Mouse (Mus musculus): ENCODE data around the gene Apopt1. TPM values are rescaled to one million over a fixed set of nuclear protein-coding genes. Genes with fewer than 3 reads are reported as not detected.
"Not testable (repeated sequence)": the region's sequence is repeated elsewhere in the genome, so short reads cannot be mapped to it uniquely, and the experiment has no call there.

The Apopt1 gene
- total RNA-seq, 2 experiments from 2014 or later, result 37.7 to 38.9 TPM

GRCm38 (mm10) chr12:111708181-111708580, 4.9 kb upstream of the Apopt1 start:
- no peak for DNase-seq

- no peak for DNase-seq
Measured at GRCm38 (mm10) chr12:111710091-111710490, 3.0 kb upstream of the Apopt1 start.

GRCm38 (mm10) chr12:111712476-111712875, 585 bp upstream of the Apopt1 start:
- DNase-seq, result peak; percentile 20

- not testable (repeated sequence) for DNase-seq
Measured at GRCm38 (mm10) chr12:111713880-111714279, 819 bp downstream of the Apopt1 start.

- no peak for DNase-seq
Measured at GRCm38 (mm10) chr12:111716505-111716904, 3.4 kb downstream of the Apopt1 start.

GRCm38 (mm10) chr12:111718656-111719055, 5.6 kb downstream of the Apopt1 start:
- DNase-seq, result peak; percentile 12

- peak; percentile 4 for DNase-seq
Measured at GRCm38 (mm10) chr12:111720222-111720621, 7.2 kb downstream of the Apopt1 start.

- DNase-seq, result peak; percentile 5
Measured at GRCm38 (mm10) chr12:111722654-111723053, 9.6 kb downstream of the Apopt1 start.

GRCm38 (mm10) chr12:111724638-111725337, 11.7 kb downstream of the Apopt1 start:
- peak; percentile 80 for DNase-seq

GRCm38 (mm10) chr12:111725338-111726121, 12.5 kb downstream of the Apopt1 start:
- DNase-seq, result peak; percentile 7

GRCm38 (mm10) chr12:111726122-111726463, 13.0 kb downstream of the Apopt1 start:
- DNase-seq, result peak; percentile 73

- no peak for DNase-seq
Measured at GRCm38 (mm10) chr12:111727956-111728355, 14.9 kb downstream of the Apopt1 start.

- DNase-seq, result peak; percentile 84
Measured at GRCm38 (mm10) chr12:111731822-111732807, 19.1 kb downstream of the Apopt1 start.

- no peak for DNase-seq
Measured at GRCm38 (mm10) chr12:111732921-111733320, 19.9 kb downstream of the Apopt1 start.

GRCm38 (mm10) chr12:111734912-111735311, 21.9 kb downstream of the Apopt1 start:
- DNase-seq, result no peak

- DNase-seq, result not testable (repeated sequence)
Measured at GRCm38 (mm10) chr12:111736676-111737075, 23.6 kb downstream of the Apopt1 start.

- DNase-seq, result no peak
Measured at GRCm38 (mm10) chr12:111737370-111737769, 24.3 kb downstream of the Apopt1 start.

GRCm38 (mm10) chr12:111738754-111739153, 25.7 kb downstream of the Apopt1 start:
- no peak for DNase-seq

- no peak for DNase-seq
Measured at GRCm38 (mm10) chr12:111741338-111741737, 28.3 kb downstream of the Apopt1 start.

GRCm38 (mm10) chr12:111743419-111743818, 30.4 kb downstream of the Apopt1 start:
- no peak for DNase-seq

GRCm38 (mm10) chr12:111743981-111744423, 30.9 kb downstream of the Apopt1 start:
- DNase-seq, result no peak

GRCm38 (mm10) chr12:111745274-111745673, 32.2 kb downstream of the Apopt1 start:
- DNase-seq, result no peak
